Mouse (Mus musculus): Measurements from ENCODE around the gene Pdxdc1.

- no peak for TF ChIP-seq CTCF (conservative IDR thresholded peaks at IDR 0.05; ENCODE audit: low read length)
- TF ChIP-seq POU5F1 (IDR thresholded peaks at IDR 0.05; ENCODE audit: borderline replicate concordance, low read length) = no peak
- TF ChIP-seq NANOG (IDR thresholded peaks at IDR 0.05; ENCODE audit: borderline replicate concordance, low read length) = no peak
Measured at GRCm38 (mm10) chr16:13818560-13819393, 84.2 kb downstream of the Pdxdc1 start, which contains the start of gene Ntan1.

Measured in E14TG2a.4 (cell line).